Mouse (Mus musculus) E14TG2a.4 (cell line): ENCODE results near the gene Smoc2.

Experiments used
- H3K27me3 ChIP-seq: 2 replicates; pipeline ENCODE4 v1.6.1; 2014; ENCODE audit warnings: low read length, control low read depth; ENCODE audit not compliant: insufficient read depth
- H3K36me3 ChIP-seq: 2 replicates; pipeline ENCODE4 v1.6.1; 2014; ENCODE audit warnings: low read length, control low read depth; ENCODE audit not compliant: insufficient read depth
- H3K4me1 ChIP-seq: replicated peaks from 2 replicates; pipeline ENCODE4 v1.6.1; 2014; ENCODE audit warnings: low read depth, low read length, control low read depth
- H3K4me3 ChIP-seq: replicated peaks from 2 replicates; pipeline ENCODE4 v1.5.1; 2014; ENCODE audit warnings: mild to moderate bottlenecking, low read length
- H3K9me3 ChIP-seq: 2 replicates; pipeline ENCODE4 v1.6.1; 2014; ENCODE audit warnings: low read length, control low read depth
- CTCF ChIP-seq: conservative IDR thresholded peaks from 2 replicates; pipeline ENCODE4 v1.5.1; 2014; ENCODE audit warnings: low read length
- NANOG ChIP-seq: IDR thresholded peaks from 2 replicates; pipeline ENCODE4 v1.6.1; 2014; ENCODE audit warnings: borderline replicate concordance, low read length, mixed read lengths
- POU5F1 ChIP-seq: IDR thresholded peaks from 2 replicates; pipeline ENCODE4 v1.6.1; 2014; ENCODE audit warnings: low read length, borderline replicate concordance

The Smoc2 gene

GRCm38 (mm10) chr17:14378692-14379446, 99.6 kb downstream of the Smoc2 start:
- H3K4me1 ChIP-seq = no peaks in the 10 kb centered on the region
- no peak overlapping the region for H3K4me3 ChIP-seq

GRCm38 (mm10) chr17:14379518-14379917, 100.2 kb downstream of the Smoc2 start:
- Histone ChIP-seq H3K4me1 (no peaks in the 10 kb centered on the region), H3K36me3 (no peaks in the 10 kb centered on the region), H3K9me3 (no peaks in the 10 kb centered on the region), H3K27me3 (peaks cover 9% of the 10 kb centered on the region; the same call in 1 of the 2 replicates), H3K4me3 (no peak overlapping the region)
- TF ChIP-seq NANOG = no peak
- TF ChIP-seq CTCF = no peak
- no peak for TF ChIP-seq POU5F1

More at GRCm38 (mm10) chr17:14378692-14379446, 99.6 kb downstream of the Smoc2 start:
- TF ChIP-seq POU5F1 = no peak
- TF ChIP-seq CTCF = no peak
- no peak for TF ChIP-seq NANOG
- Histone ChIP-seq H3K27me3 (peaks cover 9% of the 10 kb centered on the region; the same call in 1 of the 2 replicates), H3K36me3 (no peaks in the 10 kb centered on the region), H3K9me3 (no peaks in the 10 kb centered on the region)

GRCm38 (mm10) chr17:14379966-14380365, 100.7 kb downstream of the Smoc2 start:
- TF ChIP-seq NANOG (no peak), POU5F1 (no peak), CTCF (no peak)
- H3K4me1 ChIP-seq = no peaks in the 10 kb centered on the region
- no peaks in the 10 kb centered on the region for H3K9me3 ChIP-seq
- H3K27me3 ChIP-seq = peaks cover 9% of the 10 kb centered on the region; the same call in 1 of the 2 replicates
- H3K36me3 ChIP-seq = no peaks in the 10 kb centered on the region
- H3K4me3 ChIP-seq = no peak overlapping the region

GRCm38 (mm10) chr17:14380526-14380925, 101.2 kb downstream of the Smoc2 start:
- Histone ChIP-seq H3K36me3 (no peaks in the 10 kb centered on the region), H3K9me3 (no peaks in the 10 kb centered on the region), H3K27me3 (peaks cover 9% of the 10 kb centered on the region; the same call in 1 of the 2 replicates), H3K4me1 (no peaks in the 10 kb centered on the region), H3K4me3 (no peak overlapping the region)
- no peak for TF ChIP-seq NANOG
- TF ChIP-seq POU5F1 = no peak
- no peak for TF ChIP-seq CTCF

- H3K9me3 ChIP-seq = no peaks in the 10 kb centered on the region
- peaks cover 6% of the 10 kb centered on the region; the same call in 1 of the 2 replicates for H3K27me3 ChIP-seq
- H3K4me1 ChIP-seq = no peaks in the 10 kb centered on the region
- H3K36me3 ChIP-seq = no peaks in the 10 kb centered on the region
- no peak overlapping the region for H3K4me3 ChIP-seq
- TF ChIP-seq NANOG = no peak
- TF ChIP-seq POU5F1 = no peak
- TF ChIP-seq CTCF = no peak
These were observed 102.2 kb downstream of the Smoc2 start for GRCm38 (mm10) chr17:14381482-14381881.

GRCm38 (mm10) chr17:14383981-14384380, 104.7 kb downstream of the Smoc2 start:
- TF ChIP-seq CTCF = no peak
- no peak for TF ChIP-seq POU5F1
- no peak for TF ChIP-seq NANOG
- Histone ChIP-seq H3K36me3 (no peaks in the 10 kb centered on the region), H3K4me1 (no peaks in the 10 kb centered on the region), H3K4me3 (no peak overlapping the region), H3K9me3 (no peaks in the 10 kb centered on the region), H3K27me3 (peaks cover 4% of the 10 kb centered on the region; the same call in 1 of the 2 replicates)

GRCm38 (mm10) chr17:14384980-14385379, 105.7 kb downstream of the Smoc2 start:
- peaks cover 4% of the 10 kb centered on the region; the same call in 1 of the 2 replicates for H3K27me3 ChIP-seq
- no peaks in the 10 kb centered on the region for H3K4me1 ChIP-seq
- no peaks in the 10 kb centered on the region for H3K36me3 ChIP-seq
- no peak overlapping the region for H3K4me3 ChIP-seq
- H3K9me3 ChIP-seq = no peaks in the 10 kb centered on the region
- TF ChIP-seq POU5F1 (no peak), CTCF (no peak), NANOG (no peak)

- no peaks in the 10 kb centered on the region for H3K4me1 ChIP-seq
- TF ChIP-seq NANOG = no peak
- TF ChIP-seq CTCF = no peak
- H3K4me3 ChIP-seq = no peak overlapping the region
- no peaks in the 10 kb centered on the region for H3K36me3 ChIP-seq
- H3K9me3 ChIP-seq = no peaks in the 10 kb centered on the region
- peaks cover 4% of the 10 kb centered on the region; the same call in 1 of the 2 replicates for H3K27me3 ChIP-seq
These were observed 108.0 kb downstream of the Smoc2 start for GRCm38 (mm10) chr17:14387261-14387660.

- Histone ChIP-seq H3K27me3 (no peaks in the 10 kb centered on the region; the same call in 1 of the 2 replicates), H3K4me3 (no peak overlapping the region), H3K4me1 (no peaks in the 10 kb centered on the region), H3K9me3 (no peaks in the 10 kb centered on the region), H3K36me3 (no peaks in the 10 kb centered on the region)
- no peak for TF ChIP-seq POU5F1
These were observed 113.1 kb downstream of the Smoc2 start for GRCm38 (mm10) chr17:14392443-14392842.
